Mouse (Mus musculus) stomach, postnatal 0 days (tissue): ENCODE measurements around the gene Stk33. TPM values are rescaled to one million over a fixed set of nuclear protein-coding genes. Genes with fewer than 3 reads are reported as not detected.

Source experiments
- ATAC-seq: fragments of 200-750 bp; cut with Nextera tagmentation; 2 replicates; pipeline ENCODE4 v1.8.0; 2017; ENCODE audit not compliant: low FRiP score, low TSS enrichment
- DNase-seq: peaks from one replicate; pipeline ENCODE4 v3.0.0-alpha.2; 2016; ENCODE audit warnings: low spot score
- H3K27ac ChIP-seq: fragments of 300-500 bp; sonication (generic); replicated peaks from 2 replicates; pipeline ENCODE4 v1.5.1; 2014; ENCODE audit warnings: mild to moderate bottlenecking, control low read depth
- H3K27me3 ChIP-seq: fragments of 300-500 bp; sonication (generic); 2 replicates; pipeline ENCODE4 v1.6.1; 2014; ENCODE audit warnings: low read length; ENCODE audit not compliant: control insufficient read depth, insufficient read depth
- H3K36me3 ChIP-seq: fragments of 300-500 bp; sonication (generic); 2 replicates; pipeline ENCODE4 v1.6.1; 2014; ENCODE audit warnings: low read length, mixed read lengths; ENCODE audit not compliant: control insufficient read depth, insufficient read depth
- H3K4me1 ChIP-seq: fragments of 300-500 bp; sonication (generic); replicated peaks from 2 replicates; pipeline ENCODE4 v1.6.1; 2014; ENCODE audit warnings: antibody characterized with exemption; ENCODE audit not compliant: control insufficient read depth, insufficient read depth
- H3K4me2 ChIP-seq: fragments of 300-500 bp; sonication (generic); replicated peaks from 2 replicates; pipeline ENCODE4 v1.6.1; 2014; ENCODE audit warnings: low read depth, mild to moderate bottlenecking, control low read depth, moderate library complexity
- H3K4me3 ChIP-seq: fragments of 300-500 bp; sonication (generic); 2 replicates; pipeline ENCODE4 v1.5.1; 2014; ENCODE audit warnings: low read depth, low read length, control low read depth
- H3K9ac ChIP-seq: fragments of 300-500 bp; sonication (generic); 2 replicates; pipeline ENCODE4 v1.6.1; 2014; ENCODE audit warnings: mild to moderate bottlenecking, low read length, control low read depth, mixed read lengths
- H3K9me3 ChIP-seq: fragments of 300-500 bp; sonication (generic); 2 replicates; pipeline ENCODE4 v1.6.1; 2016; ENCODE audit warnings: low read length; ENCODE audit not compliant: control insufficient read depth
- CTCF ChIP-seq: IDR thresholded peaks from 2 replicates; pipeline ENCODE4 v1.5.1; 2016; ENCODE audit warnings: antibody characterized with exemption, low read depth, mild to moderate bottlenecking, moderate library complexity
- EP300 ChIP-seq: optimal IDR thresholded peaks from 2 replicates; pipeline ENCODE3; 2016; ENCODE audit warnings: antibody characterized with exemption
- WGBS: fragments of 180-500 bp; shearing (Covaris S2); extraction: QIAGEN DNeasy Blood & Tissue Kit; methylation state at CpG from one replicate; pipeline ENCODE4 v1.1.7; 2014; 5-methylcytosine and 5-hydroxymethylcytosine counted together
- polyA plus RNA-seq: library from polyadenylated mRNA; unstranded; fragments of >200 nt; fragmentation: Nextera tagmentation; extraction: Ambion mirVana; gene quantifications from 2 replicates; pipeline ENCODE4 v1.2.1, GENCODE M21; 2015

Stk33 gene
- polyA plus RNA-seq, 1 experiment from 2014 or later: 0.29 TPM

- Histone ChIP-seq H3K9ac (no peak overlapping the region), H3K27me3 (no peaks in the 10 kb centered on the region), H3K36me3 (no peaks in the 10 kb centered on the region), H3K27ac (no peak overlapping the region), H3K4me2 (no peak overlapping the region), H3K4me1 (no peaks in the 10 kb centered on the region), H3K4me3 (no peak overlapping the region), H3K9me3 (no peaks in the 10 kb centered on the region)
- DNase-seq: no peak
- 39% methylated on average over 2 of the region's 2 CpGs for WGBS
- TF ChIP-seq EP300 (no peak), CTCF (no peak)
- no peak for ATAC-seq
Observed at GRCm38 (mm10) chr7:109234882-109235640, 203.8 kb downstream of the Stk33 start.

- no peak overlapping the region for H3K4me3 ChIP-seq
- H3K27me3 ChIP-seq: no peaks in the 10 kb centered on the region
- no peaks in the 10 kb centered on the region for H3K4me1 ChIP-seq
- no peak overlapping the region for H3K4me2 ChIP-seq
- H3K9me3 ChIP-seq: no peaks in the 10 kb centered on the region
- no peak overlapping the region for H3K27ac ChIP-seq
- H3K9ac ChIP-seq: no peak overlapping the region
- TF ChIP-seq CTCF (no peak), EP300 (no peak)
- WGBS: 45% methylated on average over 5 of the region's 5 CpGs
- no peak for DNase-seq
- no peaks in the 10 kb centered on the region for H3K36me3 ChIP-seq
- ATAC-seq: no peak
Observed at GRCm38 (mm10) chr7:109234476-109234875, 204.4 kb downstream of the Stk33 start.

GRCm38 (mm10) chr7:109231881-109232321 is 207.0 kb downstream of the Stk33 start:
- Histone ChIP-seq H3K27ac (no peak overlapping the region), H3K9ac (no peak overlapping the region)
- 58% methylated on average over 11 of the region's 11 CpGs for WGBS

GRCm38 (mm10) chr7:109231307-109231706 is 207.6 kb downstream of the Stk33 start:
- 71% methylated on average over 5 of the region's 5 CpGs for WGBS
- H3K36me3 ChIP-seq: no peaks in the 10 kb centered on the region
- H3K27me3 ChIP-seq: no peaks in the 10 kb centered on the region
- no peak overlapping the region for H3K4me2 ChIP-seq
- no peak for TF ChIP-seq EP300
- no peak for TF ChIP-seq CTCF
- no peak overlapping the region for H3K27ac ChIP-seq
- no peaks in the 10 kb centered on the region for H3K4me1 ChIP-seq
- ATAC-seq (no peak), DNase-seq (no peak)
- no peaks in the 10 kb centered on the region for H3K9me3 ChIP-seq
- no peak overlapping the region for H3K9ac ChIP-seq
- H3K4me3 ChIP-seq: no peak overlapping the region

More at GRCm38 (mm10) chr7:109231881-109232321, 207.0 kb downstream of the Stk33 start:
- H3K4me1 ChIP-seq: no peaks in the 10 kb centered on the region
- H3K4me3 ChIP-seq: no peak overlapping the region
- TF ChIP-seq EP300 (no peak), CTCF (no peak)
- H3K4me2 ChIP-seq: no peak overlapping the region
- no peaks in the 10 kb centered on the region for H3K36me3 ChIP-seq
- H3K27me3 ChIP-seq: no peaks in the 10 kb centered on the region
- DNase-seq (no peak), ATAC-seq (no peak)
- H3K9me3 ChIP-seq: no peaks in the 10 kb centered on the region

GRCm38 (mm10) chr7:109230806-109231205 is 208.1 kb downstream of the Stk33 start:
- no peaks in the 10 kb centered on the region for H3K9me3 ChIP-seq
- ATAC-seq: peak; percentile 63; the same call in 1 of the 2 replicates
- DNase-seq: peak; percentile 63
- H3K36me3 ChIP-seq: no peaks in the 10 kb centered on the region
- no peak overlapping the region for H3K4me2 ChIP-seq
- H3K27me3 ChIP-seq: no peaks in the 10 kb centered on the region
- H3K4me3 ChIP-seq: no peak overlapping the region
- 16% methylated on average over 2 of the region's 2 CpGs for WGBS
- no peak overlapping the region for H3K9ac ChIP-seq
- H3K27ac ChIP-seq: no peak overlapping the region
- TF ChIP-seq EP300 (no peak), CTCF (peak; percentile 87)
- H3K4me1 ChIP-seq: no peaks in the 10 kb centered on the region

Other genes starting within 250 kb of the Stk33 start
- 0.02 TPM in 2 replicates for gene Trim66, start 69.1 kb upstream of the Stk33 start, polyA plus RNA-seq
- 122 and 123 TPM in 2 replicates for gene Rpl27a, start 80.1 kb upstream of the Stk33 start, polyA plus RNA-seq